Mouse (Mus musculus) adrenal gland, postnatal 25 days (tissue): ENCODE data around the gene Dmbx1. TPM values are rescaled to one million over a fixed set of nuclear protein-coding genes. Genes with fewer than 3 reads are reported as not detected.

Experiments
- DNase-seq: peaks from one replicate; pipeline ENCODE4 v3.0.0; 2021; ENCODE audit warnings: mixed read lengths
- long read RNA-seq: library from polyadenylated mRNA; stranded (forward); transcript quantifications from one replicate; pipeline ENCODE4 v2.0.0, GENCODE M21; 2021
- total RNA-seq: library from RNA; stranded (reverse); gene quantifications from 2 replicates; pipeline ENCODE4 v1.2.3, GENCODE M21; 2021

Gene Dmbx1
- not detected in 2 replicates for total RNA-seq
- long read RNA-seq, result 0 reads

GRCm38 (mm10) chr4:115939295-115940102 is at the start of gene Dmbx1:
TSS of gene Dmbx1 (minus strand) at chr4:115939926.
- DNase-seq, result no peak

GRCm38 (mm10) chr4:115989382-115989781 is 49.7 kb upstream of the Dmbx1 start:
- no peak for DNase-seq

- no peak for DNase-seq
These were observed 48.3 kb upstream of the Dmbx1 start for GRCm38 (mm10) chr4:115987858-115988530.

GRCm38 (mm10) chr4:115987436-115987835 is 47.7 kb upstream of the Dmbx1 start:
- DNase-seq, result no peak

GRCm38 (mm10) chr4:115984967-115985366 is 45.2 kb upstream of the Dmbx1 start:
- no peak for DNase-seq

- peak; percentile 86 for DNase-seq
These were observed 44.4 kb upstream of the Dmbx1 start for GRCm38 (mm10) chr4:115984111-115984510.

- DNase-seq, result peak; percentile 55
These were observed 41.0 kb upstream of the Dmbx1 start for GRCm38 (mm10) chr4:115980676-115981075.

GRCm38 (mm10) chr4:115979437-115979836 is 39.7 kb upstream of the Dmbx1 start:
- no peak for DNase-seq

GRCm38 (mm10) chr4:115978911-115979310 is 39.2 kb upstream of the Dmbx1 start:
- DNase-seq, result no peak

GRCm38 (mm10) chr4:115972543-115972942 is 32.8 kb upstream of the Dmbx1 start:
- no peak for DNase-seq

GRCm38 (mm10) chr4:115964446-115964845 is 24.7 kb upstream of the Dmbx1 start:
- no peak for DNase-seq

- DNase-seq, result no peak
These were observed 24.0 kb upstream of the Dmbx1 start for GRCm38 (mm10) chr4:115963751-115964150.

- DNase-seq, result peak; percentile 29
These were observed 23.1 kb upstream of the Dmbx1 start for GRCm38 (mm10) chr4:115962671-115963412.

- no peak for DNase-seq
These were observed 22.3 kb upstream of the Dmbx1 start for GRCm38 (mm10) chr4:115961991-115962390.

- DNase-seq, result no peak
These were observed 19.8 kb upstream of the Dmbx1 start for GRCm38 (mm10) chr4:115959546-115959945.

- no peak for DNase-seq
These were observed 15.7 kb upstream of the Dmbx1 start for GRCm38 (mm10) chr4:115955494-115955775.

GRCm38 (mm10) chr4:115954656-115955493 is 15.1 kb upstream of the Dmbx1 start:
- no peak for DNase-seq

- no peak for DNase-seq
These were observed 13.8 kb upstream of the Dmbx1 start for GRCm38 (mm10) chr4:115953559-115953958.

GRCm38 (mm10) chr4:115952758-115953157 is 13.0 kb upstream of the Dmbx1 start:
- DNase-seq, result peak; percentile 47

- no peak for DNase-seq
These were observed 4.1 kb upstream of the Dmbx1 start for GRCm38 (mm10) chr4:115943669-115944314.

- DNase-seq, result no peak
These were observed 1.6 kb upstream of the Dmbx1 start for GRCm38 (mm10) chr4:115941242-115941820.
